Mouse (Mus musculus): ENCODE results near the gene Efcab10.

Gene Efcab10
- long read RNA-seq, experiment 1: 0 reads
- long read RNA-seq, experiment 2, partial matches to known transcripts: 0 of 2 reads
- long read RNA-seq, experiment 2, other reads (novel, unspliced or antisense): 0 of 2 reads

DNA sequence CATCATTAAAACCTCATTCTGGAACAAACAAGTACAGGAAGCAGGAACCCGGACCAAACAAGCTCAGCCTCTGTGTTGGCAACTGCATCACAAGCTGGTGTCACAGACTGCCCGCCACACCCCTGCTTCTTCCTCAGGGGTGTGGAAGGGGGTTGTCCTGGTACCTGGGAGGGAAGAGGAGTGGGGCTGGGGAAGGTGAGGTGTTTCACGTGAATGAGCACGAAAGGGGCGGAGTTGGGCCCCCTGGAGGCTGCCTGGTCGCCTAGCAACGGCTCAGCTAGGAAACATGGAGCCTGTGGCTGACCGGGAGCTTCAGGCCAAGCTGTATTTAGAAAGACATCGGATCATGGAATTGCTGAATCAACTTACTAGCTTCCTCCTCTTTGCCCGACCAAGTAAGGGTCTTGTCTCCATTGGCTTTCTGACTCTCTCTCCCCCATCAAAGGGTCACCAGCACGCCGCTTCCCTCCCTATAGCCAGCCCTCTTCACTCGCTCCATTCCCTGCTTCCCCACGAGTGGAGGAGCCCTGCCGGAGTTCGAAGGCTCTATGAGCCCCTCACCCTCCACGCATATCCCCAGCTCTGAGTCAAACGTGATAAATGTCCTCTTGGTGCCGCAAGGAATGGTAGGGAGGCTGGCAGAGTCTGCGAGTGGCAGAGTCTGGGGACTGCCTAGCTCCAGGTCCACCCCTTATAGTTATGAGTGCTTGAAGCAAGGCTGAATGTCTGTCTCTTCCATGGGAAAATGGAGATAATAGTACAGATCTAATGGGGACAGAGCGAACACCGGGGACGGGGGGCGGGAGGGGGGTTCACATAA lies at the start of gene Efcab10:
Gene Efcab10, plus strand, starts transcription at position 51 of the 820 bp plus-strand sequence.
- intact Hi-C loops (cut with DNase I): no loop called here

DNA sequence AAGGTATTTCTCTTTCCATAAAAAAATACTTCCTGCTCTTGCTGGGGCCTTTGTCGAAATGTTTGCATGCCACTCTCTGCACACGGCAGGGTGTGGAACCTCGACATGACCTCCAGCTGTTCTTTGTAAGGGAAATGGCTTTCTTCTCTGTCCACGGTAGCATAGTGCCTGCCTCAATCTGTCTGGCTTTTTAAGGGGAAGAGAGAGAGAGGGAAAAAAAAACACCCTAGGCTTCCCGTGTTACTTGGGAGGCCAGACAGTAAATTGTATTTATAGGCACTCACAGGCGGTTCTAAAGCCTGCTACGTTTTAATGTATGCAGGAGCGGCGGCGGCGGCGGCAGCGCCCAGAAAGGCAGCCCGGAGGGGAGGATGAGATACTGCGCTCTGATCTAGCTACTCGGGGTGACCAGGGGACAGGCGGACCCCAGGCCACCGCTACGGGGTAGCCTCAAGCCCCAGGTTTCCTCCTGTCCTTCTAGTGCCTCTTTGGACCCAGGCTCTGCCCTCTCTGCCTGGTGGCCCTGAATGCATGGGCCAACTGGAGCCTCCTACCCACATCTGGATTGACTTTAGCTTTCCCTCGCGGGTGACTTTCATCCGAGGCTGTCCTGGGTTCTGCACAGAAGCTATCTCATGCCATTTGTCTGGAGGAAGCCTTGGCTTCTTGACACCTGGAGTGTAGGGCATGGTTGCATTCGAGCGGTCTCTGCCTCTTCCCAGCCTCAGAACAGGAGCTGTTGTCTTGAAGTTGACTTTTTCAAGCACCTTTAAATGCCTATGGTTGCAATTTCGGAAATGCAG lies 49.5 kb upstream of the Efcab10 start:
- intact Hi-C loops (cut with DNase I): no loop called here

DNA sequence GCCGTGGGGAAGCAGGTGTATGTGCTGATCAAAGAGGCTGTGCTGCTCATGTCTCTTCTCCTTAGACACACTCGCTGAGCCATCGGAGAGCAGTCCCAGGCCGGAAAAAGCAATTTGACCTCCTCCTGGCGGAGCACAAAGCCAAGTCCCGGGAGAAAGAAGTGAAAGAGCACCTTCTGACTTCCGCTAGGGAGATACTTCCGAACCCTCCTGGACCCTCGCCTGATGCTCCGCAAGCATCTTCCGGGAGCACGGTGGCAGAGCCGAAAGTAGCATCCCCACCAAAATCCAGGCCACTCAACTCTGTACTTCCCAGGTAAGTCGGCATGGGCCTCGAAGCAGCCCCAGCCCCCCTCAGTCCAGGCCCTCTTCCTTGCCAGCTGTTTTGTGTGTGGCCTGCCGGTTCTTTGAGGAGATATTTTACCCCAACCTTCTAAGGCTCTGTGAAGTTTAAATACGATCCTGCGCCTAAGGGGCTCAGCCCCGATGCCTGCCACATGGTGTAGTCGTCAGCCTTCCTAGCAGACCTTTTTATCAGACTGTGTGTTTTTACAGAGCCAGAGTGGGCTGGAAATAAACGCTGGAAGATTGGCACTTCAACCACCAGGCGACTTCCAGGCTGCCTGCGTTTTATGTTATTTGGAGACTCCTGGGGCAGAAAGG lies 48.8 kb upstream of the Efcab10 start:
- intact Hi-C loops (cut with DNase I): no loop called here

DNA sequence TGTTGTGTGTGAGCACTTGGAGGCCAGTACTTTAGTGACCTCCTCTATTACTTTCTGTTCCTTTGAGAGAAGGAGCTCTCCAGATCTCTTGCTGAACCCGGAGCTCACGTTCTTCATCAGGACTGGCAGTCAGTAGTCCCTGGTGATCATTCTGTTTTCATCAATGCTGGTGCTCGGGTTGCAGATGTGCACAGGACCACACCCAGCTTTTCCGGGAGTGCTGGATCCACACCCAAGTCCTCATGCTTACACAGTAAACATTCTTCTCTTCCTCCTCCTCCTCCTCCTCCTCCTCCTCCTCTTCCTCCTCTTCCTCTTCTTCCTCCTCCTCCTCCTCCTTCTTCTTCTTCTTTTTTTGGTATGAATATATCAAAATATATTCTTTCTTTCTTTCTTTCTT lies 42.0 kb upstream of the Efcab10 start:
- intact Hi-C loops (cut with DNase I): no loop called here

DNA sequence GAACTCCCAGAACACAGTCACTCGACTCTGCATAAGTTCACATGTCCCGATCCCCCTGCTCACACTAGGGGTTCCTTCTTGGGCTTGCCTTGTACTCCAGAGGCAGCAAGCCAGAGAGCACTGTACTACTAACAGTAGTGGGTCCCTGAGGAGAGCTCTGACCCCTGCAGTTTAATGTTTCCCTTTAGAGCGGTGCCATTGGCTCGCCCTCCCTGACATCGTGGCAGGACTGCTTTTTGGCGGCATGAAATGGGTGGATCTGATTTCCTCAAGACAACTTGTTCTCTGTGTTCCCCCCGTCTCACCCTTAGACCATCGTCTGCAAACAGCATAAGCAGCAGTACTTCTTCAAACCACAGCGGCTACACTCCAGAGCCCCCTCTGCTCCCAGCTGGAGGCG lies 36.3 kb upstream of the Efcab10 start:
- intact Hi-C loops (cut with DNase I): no loop called here

DNA sequence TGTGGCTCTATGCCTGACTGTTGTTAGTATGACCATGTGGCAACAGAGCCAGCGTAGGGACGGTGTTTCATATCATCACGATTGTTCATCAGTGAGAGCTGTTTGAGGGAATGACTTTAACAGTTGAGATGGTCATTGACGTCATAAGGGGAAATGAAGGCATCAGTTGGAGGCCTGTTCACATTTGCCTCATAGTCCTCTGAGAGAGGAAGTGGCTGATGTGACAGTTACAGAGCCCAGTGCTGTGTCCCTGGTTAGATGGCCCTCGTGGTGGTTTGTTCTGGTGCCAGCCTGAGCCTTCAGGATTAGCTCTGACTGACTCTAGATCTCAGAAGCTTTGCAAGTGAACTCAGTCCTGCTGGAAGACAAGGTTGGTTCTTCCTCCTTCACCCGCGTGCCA lies 35.4 kb upstream of the Efcab10 start:
- intact Hi-C loops (cut with DNase I): no loop called here

DNA sequence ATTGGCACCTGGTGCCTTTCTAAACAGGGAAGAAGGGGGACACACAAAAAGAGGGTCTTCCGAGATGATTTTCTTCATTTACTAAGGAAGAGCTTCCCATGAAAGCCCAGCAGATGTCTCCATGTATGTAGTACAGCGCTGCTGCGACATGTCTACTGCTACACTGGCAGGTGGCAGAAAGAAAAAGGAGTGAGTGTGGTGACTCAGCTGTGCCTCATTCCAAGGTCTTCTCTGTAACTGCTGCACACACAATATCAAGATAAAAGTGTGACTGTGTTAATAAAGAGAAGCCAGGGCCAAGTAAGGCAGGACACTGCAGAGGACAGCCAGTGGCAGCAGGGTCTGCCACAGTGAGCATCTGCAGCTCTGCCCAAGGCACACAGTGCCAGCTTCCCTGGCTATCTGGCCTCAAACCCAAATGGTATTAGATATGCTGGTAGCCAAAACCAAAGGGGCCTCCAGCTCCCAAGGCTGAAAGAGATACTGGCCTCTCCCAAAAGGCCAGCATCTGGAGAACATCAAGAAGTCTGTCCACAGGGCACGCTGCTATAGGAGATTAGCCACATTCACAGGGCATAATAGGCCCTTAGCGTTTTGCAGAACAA lies 34.7 kb upstream of the Efcab10 start:
- intact Hi-C loops (cut with DNase I): no loop called here

DNA sequence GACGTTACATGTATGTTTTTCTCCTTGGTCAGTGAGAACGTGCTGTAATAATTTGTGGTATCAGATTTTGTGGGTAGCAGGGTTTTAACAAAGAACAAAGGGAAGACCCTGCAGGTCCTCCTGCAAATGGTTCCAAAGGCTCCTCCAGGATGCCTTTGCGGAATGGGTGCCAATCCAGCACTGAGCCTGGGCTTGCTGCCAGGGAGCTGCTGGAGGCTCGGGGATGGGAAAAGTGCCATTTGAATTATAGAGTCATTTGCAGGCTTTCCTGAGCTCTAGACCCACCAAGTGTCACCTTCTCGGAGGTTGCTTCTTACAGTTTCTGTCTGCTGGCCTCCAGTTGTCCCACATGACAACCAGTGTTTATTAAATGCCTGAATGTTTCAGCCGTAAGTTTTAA lies 33.9 kb upstream of the Efcab10 start:
- intact Hi-C loops (cut with DNase I): no loop called here

DNA sequence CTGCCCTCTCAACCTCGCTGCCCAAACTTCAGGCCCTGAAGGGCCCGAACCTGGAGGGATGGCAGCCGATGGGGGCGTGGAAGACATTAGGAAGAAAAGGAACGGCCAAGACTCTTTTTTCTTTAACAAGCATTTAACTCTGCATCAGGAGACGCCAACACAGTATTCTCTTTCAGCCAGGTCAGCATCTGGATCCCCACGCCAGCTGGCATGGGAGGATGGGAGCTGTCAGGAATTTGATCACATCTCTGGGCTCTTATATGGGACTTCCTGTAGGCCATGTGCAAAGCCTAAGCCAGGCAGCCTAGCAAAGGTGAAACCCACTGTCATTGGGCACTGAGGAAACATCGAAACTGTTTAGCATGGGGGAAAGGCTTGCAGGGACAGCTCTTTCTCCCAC lies 30.1 kb upstream of the Efcab10 start:
- intact Hi-C loops (cut with DNase I): no loop called here

DNA sequence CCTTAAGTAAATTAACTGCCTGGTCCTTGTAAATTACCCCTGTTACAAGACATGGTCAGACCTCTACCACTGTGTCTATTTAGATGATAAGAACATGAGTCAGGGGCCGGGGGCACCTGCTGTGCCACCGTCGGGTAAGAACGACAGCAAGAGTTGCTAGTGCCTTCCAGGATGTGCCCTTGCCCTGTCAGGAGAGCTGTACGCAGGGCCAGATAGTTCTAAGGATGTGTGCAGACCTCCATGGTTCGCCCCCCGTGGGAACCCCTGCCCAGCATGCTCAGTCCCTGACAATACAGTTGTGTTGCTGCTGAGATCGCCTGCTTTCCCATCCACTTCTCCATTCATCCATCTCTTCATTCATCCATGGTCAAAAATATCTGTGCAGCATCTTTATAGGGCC lies 29.5 kb upstream of the Efcab10 start:
- intact Hi-C loops (cut with DNase I): no loop called here

DNA sequence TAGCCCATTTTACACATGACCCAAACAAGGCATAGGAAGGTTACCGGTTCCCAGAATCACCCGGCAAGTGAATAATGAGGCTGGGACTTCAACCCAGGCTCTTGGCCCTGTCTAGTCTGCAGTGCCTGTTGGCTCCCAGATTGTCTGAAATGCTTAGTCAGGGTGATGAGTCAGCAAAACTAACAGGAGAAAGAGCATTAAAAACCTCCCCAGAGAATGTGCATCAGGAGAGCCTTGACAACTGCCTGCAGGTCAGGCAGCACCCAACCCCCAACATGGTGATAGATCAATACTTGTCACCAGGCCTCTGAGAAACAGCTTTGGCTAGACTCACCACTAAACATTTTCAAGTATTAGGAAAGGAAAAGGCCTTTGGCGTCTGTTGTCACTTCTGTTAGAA lies 25.1 kb upstream of the Efcab10 start:
- intact Hi-C loops (cut with DNase I): no loop called here

DNA sequence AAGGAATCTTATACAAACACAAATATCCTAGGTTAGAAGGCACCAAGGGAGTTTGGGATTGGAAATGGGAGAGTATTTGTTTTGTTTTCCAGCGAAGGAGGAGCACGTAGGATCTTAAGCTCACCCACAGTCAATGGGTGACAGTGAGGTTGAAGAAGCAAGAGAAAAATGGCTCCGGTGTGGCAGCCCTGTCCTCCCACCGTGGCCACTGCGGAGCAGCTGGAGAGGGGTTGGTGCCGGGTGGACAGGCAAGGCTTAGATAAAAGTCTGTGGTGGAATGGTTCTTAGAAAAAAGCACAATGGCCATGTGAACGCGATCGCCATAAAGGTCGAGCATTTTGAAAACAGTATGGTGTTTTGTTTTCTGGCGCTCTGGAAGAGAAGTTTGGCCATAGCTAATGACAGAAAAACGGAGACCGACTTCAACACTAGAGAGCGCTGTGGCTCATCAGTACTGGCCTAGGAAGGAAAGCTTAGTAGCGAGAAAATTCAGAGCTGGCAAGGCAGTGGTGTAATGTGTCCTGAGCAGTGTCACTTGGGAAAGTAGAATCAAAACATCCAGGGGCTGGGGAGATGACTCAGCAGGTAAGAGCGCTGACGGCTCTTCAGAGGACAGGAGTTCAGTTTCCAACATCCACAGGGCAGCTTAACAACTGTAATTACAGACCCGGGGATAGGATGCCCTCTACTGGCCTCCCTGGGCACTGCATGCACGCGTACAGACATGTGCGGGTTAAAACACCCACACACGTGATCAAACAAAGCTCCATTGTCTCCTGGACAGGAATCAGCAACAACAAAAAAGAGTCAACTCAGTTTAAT lies 14.8 kb upstream of the Efcab10 start:
- intact Hi-C loops (cut with DNase I): no loop called here

DNA sequence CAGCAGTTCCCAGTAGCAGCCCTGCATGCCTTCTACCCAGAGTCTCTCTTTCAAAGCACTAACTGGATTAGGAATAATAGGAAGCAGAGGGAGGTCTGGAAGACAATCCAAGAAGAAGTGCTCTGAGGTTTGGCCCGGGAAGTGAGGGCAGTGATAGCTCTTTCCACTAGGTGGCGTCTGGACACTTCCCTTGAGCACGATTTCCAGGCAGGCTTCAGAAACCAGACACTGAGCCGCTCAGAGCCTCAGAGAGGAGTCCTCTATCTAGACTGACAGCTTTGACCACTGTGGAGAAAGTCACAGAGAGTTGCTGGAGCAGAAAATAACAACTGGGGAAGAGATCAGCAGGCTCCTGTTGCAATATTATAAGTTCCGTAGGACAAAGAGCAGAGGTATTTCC lies 5.8 kb upstream of the Efcab10 start:
- intact Hi-C loops (cut with DNase I): loop anchor here (5.0 kb wide), 1 partner anchor 33 kb away; no protein-coding TSS in a partner anchor

DNA sequence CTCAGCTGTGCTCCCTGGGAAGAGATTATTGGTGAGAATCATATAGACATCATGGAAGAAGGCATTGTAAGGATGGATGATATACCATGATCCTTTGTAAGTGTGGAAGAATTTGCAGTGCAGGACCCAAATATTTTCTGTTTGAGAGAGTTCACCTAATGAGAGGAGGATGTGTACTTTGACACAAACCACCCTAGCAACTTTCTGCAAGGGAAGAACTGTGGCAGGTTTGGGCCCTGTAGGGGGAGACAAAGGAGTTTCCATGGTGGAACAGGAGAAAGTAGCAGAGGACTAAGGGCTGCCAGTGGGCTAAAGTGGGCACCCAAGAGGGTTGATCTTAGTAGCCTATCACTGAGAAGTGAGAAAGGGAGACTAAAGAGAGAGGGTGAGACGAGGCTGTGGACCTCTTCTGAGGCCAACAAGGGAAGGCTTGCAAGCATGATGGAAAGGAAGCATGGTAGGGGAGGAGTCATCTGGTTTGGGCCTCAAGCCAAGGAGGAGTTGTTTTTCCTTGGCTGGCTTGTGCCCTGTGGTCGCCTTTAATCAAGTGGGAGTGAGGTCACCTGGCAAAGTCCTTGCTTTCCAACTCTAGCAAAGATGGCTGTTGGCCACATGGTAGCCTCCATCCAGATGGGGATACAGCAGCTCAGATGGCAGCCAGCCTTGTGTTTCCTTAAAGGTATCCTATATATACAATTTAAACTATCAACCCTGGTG lies 3.7 kb upstream of the Efcab10 start:
- intact Hi-C loops (cut with DNase I): no loop called here

DNA sequence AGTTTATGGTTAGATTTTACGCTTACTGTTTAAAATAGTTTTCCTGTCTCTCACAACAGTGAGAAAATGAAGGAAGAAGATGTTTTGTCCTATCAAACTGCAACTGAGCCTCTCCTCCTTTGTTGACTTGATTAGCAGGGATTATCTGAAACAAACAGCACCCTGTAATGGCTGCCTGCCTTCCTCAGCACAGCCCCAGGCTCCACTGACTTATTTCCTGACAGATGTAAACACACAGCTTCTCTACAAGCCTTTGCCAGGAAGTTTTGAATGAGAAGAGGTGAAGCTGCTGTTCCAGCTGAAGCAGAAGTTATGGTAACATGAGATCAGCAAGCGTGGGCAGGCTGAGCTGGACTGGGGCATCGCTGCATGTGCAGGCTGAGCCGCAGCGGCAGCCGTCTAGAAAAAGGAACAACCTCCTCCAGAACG lies 8.6 kb downstream of the Efcab10 start:
- intact Hi-C loops (cut with DNase I): no loop called here

DNA sequence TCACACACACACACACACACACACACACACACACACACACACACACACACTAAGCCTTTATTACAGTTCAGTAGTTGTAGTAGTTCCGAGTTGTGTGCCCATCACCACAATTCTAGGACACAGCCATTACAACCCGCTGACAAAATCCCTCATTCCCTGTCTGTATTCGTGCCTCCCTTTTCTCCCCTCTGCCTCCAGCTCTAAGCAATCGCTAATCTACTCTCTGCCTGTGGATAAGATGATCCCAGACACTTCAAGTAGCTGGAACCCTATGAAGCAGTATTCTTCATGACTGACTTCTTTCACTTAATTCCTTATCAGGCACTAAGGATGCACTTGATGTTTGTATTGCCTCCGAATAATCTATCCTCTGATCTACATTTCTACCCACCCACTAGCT lies 10.3 kb downstream of the Efcab10 start:
- intact Hi-C loops (cut with DNase I): no loop called here

DNA sequence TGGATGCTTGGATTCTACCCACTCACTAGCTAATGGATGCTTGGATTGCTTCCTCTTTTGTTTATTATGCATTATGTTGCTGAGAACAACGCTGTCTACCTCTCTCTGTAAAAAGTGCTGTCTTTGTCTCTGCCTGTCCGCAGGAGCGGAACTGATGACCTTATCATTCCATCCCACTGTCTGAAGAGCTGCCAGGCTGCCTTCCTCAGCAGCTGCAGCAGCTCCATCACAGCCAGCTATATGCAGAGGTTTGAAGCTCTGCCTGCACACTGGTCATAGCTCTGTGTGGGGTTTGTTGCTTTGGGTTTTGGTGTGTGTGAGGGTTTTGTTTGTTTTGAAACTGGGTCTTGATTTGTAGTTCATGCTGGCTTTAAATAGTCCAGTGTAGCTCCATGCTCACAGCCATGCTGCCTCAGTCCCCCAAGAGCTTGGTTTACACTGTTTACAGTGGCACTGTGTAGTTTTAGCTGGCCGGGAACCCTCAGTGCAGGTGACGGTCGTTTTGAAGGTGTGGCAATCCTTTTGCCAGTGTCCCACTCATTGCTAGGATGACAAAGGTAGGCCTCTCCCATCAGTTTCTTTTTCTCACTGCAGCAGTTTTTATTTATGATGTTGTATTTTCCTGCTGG lies 10.9 kb downstream of the Efcab10 start:
- intact Hi-C loops (cut with DNase I): no loop called here

DNA sequence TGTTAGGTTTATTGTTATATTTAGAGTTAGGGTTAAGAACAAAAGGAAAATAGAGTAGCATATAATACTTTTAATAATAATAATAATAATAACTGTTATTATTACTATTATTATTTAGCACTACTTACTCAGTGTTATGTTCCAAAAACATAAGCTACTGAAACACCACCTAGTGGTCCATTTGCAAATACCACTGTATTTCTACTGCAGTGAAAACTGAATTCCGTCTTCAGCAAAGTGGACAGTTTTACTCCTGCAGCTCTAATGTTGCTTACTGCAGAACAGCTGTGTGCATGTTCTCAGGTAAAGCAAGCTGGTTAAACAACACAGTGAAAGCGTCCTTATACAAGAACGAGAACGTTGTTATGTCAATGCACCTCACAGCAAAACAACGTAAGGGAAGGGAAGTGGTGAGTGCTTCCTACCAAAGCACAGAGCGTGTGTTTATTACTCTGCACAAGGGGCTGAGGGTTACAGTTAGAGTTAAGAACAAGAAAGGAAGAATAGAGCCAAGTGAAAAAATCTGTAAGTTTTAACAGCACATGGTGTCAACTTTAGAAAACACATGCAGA lies 17.0 kb downstream of the Efcab10 start:
- intact Hi-C loops (cut with DNase I): no loop called here

DNA sequence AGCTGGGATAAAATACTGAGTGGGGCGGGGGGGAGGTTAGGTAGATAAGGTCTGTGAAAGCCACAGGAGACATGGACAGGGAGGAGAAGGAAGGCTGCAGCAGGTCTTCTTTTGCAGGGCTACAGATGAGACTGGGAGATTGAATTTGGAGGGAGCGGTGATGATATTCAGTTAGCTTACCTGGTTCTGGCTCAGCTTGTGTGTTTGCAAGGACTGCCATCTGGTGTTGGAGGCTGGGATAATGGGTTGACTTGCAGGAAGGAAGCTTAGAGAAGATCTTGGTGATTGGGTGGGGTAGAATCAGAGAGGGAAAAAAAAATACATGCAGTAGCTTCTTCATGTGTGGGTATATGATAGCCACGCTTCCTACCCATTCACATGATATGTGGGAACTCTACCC lies 29.7 kb downstream of the Efcab10 start:
- intact Hi-C loops (cut with DNase I): loop anchor here (5.0 kb wide), 1 partner anchor 37 kb away; no protein-coding TSS in a partner anchor
